Mouse (Mus musculus): ENCODE results near the gene Ksr1. TPM values are rescaled to one million over a fixed set of nuclear protein-coding genes. Genes with fewer than 3 reads are reported as not detected.

The Ksr1 gene
- polyA plus RNA-seq, 1 experiment from 2014 or later, result 5.8 TPM

- ATAC-seq (ENCODE audit: low FRiP score, low TSS enrichment), result no peak
- H3K4me3 ChIP-seq (replicated peaks; ENCODE audit: low read depth, low read length), result no peak overlapping the region
These were observed 172.6 kb downstream of the Ksr1 start for GRCm38 (mm10) chr11:78973381-78974150.

GRCm38 (mm10) chr11:78972811-78973351, 173.3 kb downstream of the Ksr1 start:
- ATAC-seq (ENCODE audit: low FRiP score, low TSS enrichment) (no peak), DNase-seq (no peak)
- Histone ChIP-seq H3K4me3 (replicated peaks; ENCODE audit: low read depth, low read length) (no peak overlapping the region), H3K27ac (replicated peaks; ENCODE audit: low read depth, low read length) (0 out of 2 replicates have a peak overlapping the region, but pooled peaks have one; percentile 8), H3K27me3 (ENCODE audit: control insufficient read depth, insufficient read depth, low read length) (no peaks in the 10 kb centered on the region), H3K4me2 (ENCODE audit: low read length) (no peak overlapping the region), H3K9me3 (ENCODE audit: control insufficient read depth, low read length) (no peaks in the 10 kb centered on the region), H3K4me1 (ENCODE audit: control insufficient read depth, insufficient read depth, low read length) (0 out of 2 replicates have a peak, but pooled peaks cover 4% of the 10 kb centered on the region), H3K9ac (replicated peaks; ENCODE audit: low read length) (no peak overlapping the region), H3K36me3 (ENCODE audit: control insufficient read depth, insufficient read depth, low read length) (no peaks in the 10 kb centered on the region)
- 64% methylated on average over 8 of the region's 8 CpGs for WGBS

More at GRCm38 (mm10) chr11:78973381-78974150, 172.6 kb downstream of the Ksr1 start:
- peak; percentile 57 for DNase-seq
- Histone ChIP-seq H3K9me3 (ENCODE audit: control insufficient read depth, low read length) (no peaks in the 10 kb centered on the region), H3K27me3 (ENCODE audit: control insufficient read depth, insufficient read depth, low read length) (no peaks in the 10 kb centered on the region), H3K4me1 (ENCODE audit: control insufficient read depth, insufficient read depth, low read length) (0 out of 2 replicates have a peak, but pooled peaks cover 4% of the 10 kb centered on the region), H3K4me2 (ENCODE audit: low read length) (no peak overlapping the region), H3K36me3 (ENCODE audit: control insufficient read depth, insufficient read depth, low read length) (no peaks in the 10 kb centered on the region), H3K27ac (replicated peaks; ENCODE audit: low read depth, low read length) (0 out of 2 replicates have a peak overlapping the region, but pooled peaks have one; percentile 8), H3K9ac (replicated peaks; ENCODE audit: low read length) (no peak overlapping the region)
- 70% methylated on average over 17 of the region's 17 CpGs for WGBS

- Histone ChIP-seq H3K4me2 (ENCODE audit: low read length) (no peak overlapping the region), H3K27ac (replicated peaks; ENCODE audit: low read depth, low read length) (no peak overlapping the region), H3K9ac (replicated peaks; ENCODE audit: low read length) (no peak overlapping the region), H3K4me1 (ENCODE audit: control insufficient read depth, insufficient read depth, low read length) (0 out of 2 replicates have a peak, but pooled peaks cover 4% of the 10 kb centered on the region), H3K36me3 (ENCODE audit: control insufficient read depth, insufficient read depth, low read length) (no peaks in the 10 kb centered on the region), H3K27me3 (ENCODE audit: control insufficient read depth, insufficient read depth, low read length) (no peaks in the 10 kb centered on the region), H3K4me3 (replicated peaks; ENCODE audit: low read depth, low read length) (no peak overlapping the region), H3K9me3 (ENCODE audit: control insufficient read depth, low read length) (no peaks in the 10 kb centered on the region)
- 55% methylated on average over 6 of the region's 6 CpGs for WGBS
- no peak for DNase-seq
- ATAC-seq (ENCODE audit: low FRiP score, low TSS enrichment), result no peak
These were observed 173.9 kb downstream of the Ksr1 start for GRCm38 (mm10) chr11:78972328-78972727.

- Histone ChIP-seq H3K4me3 (replicated peaks; ENCODE audit: low read depth, low read length) (no peak overlapping the region), H3K9me3 (ENCODE audit: control insufficient read depth, low read length) (no peaks in the 10 kb centered on the region), H3K9ac (replicated peaks; ENCODE audit: low read length) (no peak overlapping the region), H3K27ac (replicated peaks; ENCODE audit: low read depth, low read length) (no peak overlapping the region), H3K27me3 (ENCODE audit: control insufficient read depth, insufficient read depth, low read length) (no peaks in the 10 kb centered on the region), H3K36me3 (ENCODE audit: control insufficient read depth, insufficient read depth, low read length) (no peaks in the 10 kb centered on the region), H3K4me1 (ENCODE audit: control insufficient read depth, insufficient read depth, low read length) (0 out of 2 replicates have a peak, but pooled peaks cover 4% of the 10 kb centered on the region), H3K4me2 (ENCODE audit: low read length) (no peak overlapping the region)
- ATAC-seq (ENCODE audit: low FRiP score, low TSS enrichment) (no peak), DNase-seq (no peak)
- 95% methylated on average over 3 of the region's 3 CpGs for WGBS
These were observed 174.5 kb downstream of the Ksr1 start for GRCm38 (mm10) chr11:78971746-78972145.

- Histone ChIP-seq H3K4me1 (ENCODE audit: control insufficient read depth, insufficient read depth, low read length) (0 out of 2 replicates have a peak, but pooled peaks cover 4% of the 10 kb centered on the region), H3K36me3 (ENCODE audit: control insufficient read depth, insufficient read depth, low read length) (no peaks in the 10 kb centered on the region), H3K4me2 (ENCODE audit: low read length) (no peak overlapping the region), H3K27me3 (ENCODE audit: control insufficient read depth, insufficient read depth, low read length) (no peaks in the 10 kb centered on the region), H3K9ac (replicated peaks; ENCODE audit: low read length) (no peak overlapping the region), H3K9me3 (ENCODE audit: control insufficient read depth, low read length) (no peaks in the 10 kb centered on the region), H3K27ac (replicated peaks; ENCODE audit: low read depth, low read length) (no peak overlapping the region), H3K4me3 (replicated peaks; ENCODE audit: low read depth, low read length) (no peak overlapping the region)
- ATAC-seq (ENCODE audit: low FRiP score, low TSS enrichment) (no peak), DNase-seq (no peak)
- 87% methylated on average over 8 of the region's 8 CpGs for WGBS
These were observed 175.1 kb downstream of the Ksr1 start for GRCm38 (mm10) chr11:78971096-78971495.

- Histone ChIP-seq H3K9ac (replicated peaks; ENCODE audit: low read length) (no peak overlapping the region), H3K27me3 (ENCODE audit: control insufficient read depth, insufficient read depth, low read length) (no peaks in the 10 kb centered on the region), H3K4me1 (ENCODE audit: control insufficient read depth, insufficient read depth, low read length) (0 out of 2 replicates have a peak, but pooled peaks cover 4% of the 10 kb centered on the region), H3K27ac (replicated peaks; ENCODE audit: low read depth, low read length) (no peak overlapping the region), H3K4me2 (ENCODE audit: low read length) (no peak overlapping the region), H3K36me3 (ENCODE audit: control insufficient read depth, insufficient read depth, low read length) (no peaks in the 10 kb centered on the region), H3K9me3 (ENCODE audit: control insufficient read depth, low read length) (no peaks in the 10 kb centered on the region), H3K4me3 (replicated peaks; ENCODE audit: low read depth, low read length) (no peak overlapping the region)
- DNase-seq (no peak), ATAC-seq (ENCODE audit: low FRiP score, low TSS enrichment) (no peak)
- 89% methylated on average over 4 of the region's 4 CpGs for WGBS
These were observed 178.1 kb downstream of the Ksr1 start for GRCm38 (mm10) chr11:78968121-78968520.

- no peak overlapping the region for H3K27ac ChIP-seq (replicated peaks; ENCODE audit: low read depth, low read length)
- 26% methylated on average over 4 of the region's 4 CpGs for WGBS
- no peak overlapping the region for H3K4me3 ChIP-seq (replicated peaks; ENCODE audit: low read depth, low read length)
- DNase-seq (peak; percentile 76), ATAC-seq (ENCODE audit: low FRiP score, low TSS enrichment) (no peak)
- H3K9me3 ChIP-seq (ENCODE audit: control insufficient read depth, low read length), result no peaks in the 10 kb centered on the region
- H3K9ac ChIP-seq (replicated peaks; ENCODE audit: low read length), result no peak overlapping the region
- no peaks in the 10 kb centered on the region for H3K4me1 ChIP-seq (ENCODE audit: control insufficient read depth, insufficient read depth, low read length)
- H3K4me2 ChIP-seq (ENCODE audit: low read length), result no peak overlapping the region
- H3K27me3 ChIP-seq (ENCODE audit: control insufficient read depth, insufficient read depth, low read length), result no peaks in the 10 kb centered on the region
- no peaks in the 10 kb centered on the region for H3K36me3 ChIP-seq (ENCODE audit: control insufficient read depth, insufficient read depth, low read length)
These were observed 178.8 kb downstream of the Ksr1 start for GRCm38 (mm10) chr11:78967371-78967770.
